8 mouse cellular contexts compared by ENCODE assay signal in genomic region chr9:107566041-107566709, GRCm38 (mm10). TPM values are rescaled to one million over a fixed set of nuclear protein-coding genes. Genes with fewer than 3 reads are reported as not detected.
DNase-seq lines count a peak whose midpoint lies in the region; ATAC-seq and TF ChIP-seq lines count a peak whose summit lies in the region.

No protein-coding gene starts in this region.

- 0 out of 2 replicates have a peak overlapping the region, but pooled peaks have one; percentile 10 for H3K4me2 ChIP-seq in forebrain, embryonic 13.5 days
- peak overlapping the region; percentile 13 for H3K4me2 ChIP-seq in hindbrain, embryonic 14.5 days (replicated peaks)

- peak overlapping the region; percentile 54; the same call in 1 of the 2 replicates for H3K27ac ChIP-seq in forebrain, embryonic 13.5 days
- no peak overlapping the region for H3K27ac ChIP-seq in hindbrain, embryonic 14.5 days

- intact Hi-C loops in left cerebral cortex, postnatal 4 days (cut with DNase I), result no loop called here

- H3K9me3 ChIP-seq in forebrain, embryonic 13.5 days (replicated peaks), result no peaks in the 10 kb centered on the region
- no peaks in the 10 kb centered on the region for H3K9me3 ChIP-seq in hindbrain, embryonic 14.5 days (ENCODE audit: control insufficient read depth, low read length)

- peaks cover 42% of the 10 kb centered on the region for H3K36me3 ChIP-seq in forebrain, embryonic 13.5 days (ENCODE audit: poor library complexity, severe bottlenecking)
- peaks cover 41% of the 10 kb centered on the region for H3K36me3 ChIP-seq in hindbrain, embryonic 14.5 days (replicated peaks; ENCODE audit: control insufficient read depth, insufficient read depth)

- peak; percentile 81 for TF ChIP-seq CTCF in brain, embryonic 14.5 days (IDR thresholded peaks at IDR 0.05; ENCODE audit: borderline replicate concordance, extremely low read depth, insufficient read depth, insufficient read length)

- ATAC-seq in frontal cortex, adult (ENCODE audit: low TSS enrichment), result no peak
- ATAC-seq in forebrain, embryonic 13.5 days, result no peak
- no peak for ATAC-seq in hindbrain, embryonic 14.5 days (ENCODE audit: low FRiP score)

- H3K4me1 ChIP-seq in forebrain, embryonic 13.5 days, result peaks cover 60% of the 10 kb centered on the region
- H3K4me1 ChIP-seq in hindbrain, embryonic 14.5 days (replicated peaks; ENCODE audit: control insufficient read depth, insufficient read depth, low read length), result peaks cover 31% of the 10 kb centered on the region

- DNase-seq in frontal cortex, postnatal 25 days (ENCODE audit: low spot score in 2 of 2), result peak; percentile 65 to 71
- peak; percentile 75 for DNase-seq in brain, embryonic 14.5 days (ENCODE audit: low read depth)
- peak; percentile 73 for DNase-seq in hindbrain, embryonic 14.5 days (ENCODE audit: low spot score)
- DNase-seq in left cerebral cortex, postnatal 4 days, result peak; percentile 79
- DNase-seq in mesoderm, embryonic 11.5 days (ENCODE audit: low read depth, low spot score), result peak; percentile 76
- peak; percentile 89 to 97 for DNase-seq in spleen, postnatal 4 days (ENCODE audit: low spot score in 2 of 2)

- no peaks in the 10 kb centered on the region for H3K27me3 ChIP-seq in forebrain, embryonic 13.5 days
- H3K27me3 ChIP-seq in hindbrain, embryonic 14.5 days (ENCODE audit: control insufficient read depth, insufficient read depth, low read length), result no peaks in the 10 kb centered on the region

- WGBS in forebrain, embryonic 13.5 days, result 55% methylated on average over 15 of the region's 15 CpGs
- 61% methylated on average over 15 of the region's 15 CpGs for WGBS in hindbrain, embryonic 14.5 days

- no peak for TF ChIP-seq POLR2A in brain, embryonic 14.5 days (IDR thresholded peaks at IDR 0.05; ENCODE audit: borderline replicate concordance, extremely low read depth, insufficient read depth, insufficient read length, poor library complexity, severe bottlenecking)

- H3K4me3 ChIP-seq in forebrain, embryonic 13.5 days, result peak overlapping the region; percentile 1; the same call in 1 of the 2 replicates
- H3K4me3 ChIP-seq in hindbrain, embryonic 14.5 days (replicated peaks; ENCODE audit: low read length), result no peak overlapping the region

- no peak overlapping the region for H3K9ac ChIP-seq in forebrain, embryonic 13.5 days
- H3K9ac ChIP-seq in hindbrain, embryonic 14.5 days, result no peak overlapping the region

RNA-seq across cellular contexts. Expression of gene Hyal2, which starts 1.6 kb away (rescaled TPM):
- 50.6 and 55.4 TPM in 2 replicates for polyA plus RNA-seq in brain, embryonic 14.5 days (2012; rRNA removed)
- polyA plus RNA-seq in forebrain, embryonic 13.5 days (2015; fragmentation: Nextera tagmentation; extraction: Ambion mirVana), result 85.4 and 99.5 TPM in 2 replicates
- 71.7 and 76.6 TPM in 2 replicates for polyA plus RNA-seq in hindbrain, embryonic 14.5 days (2014; fragmentation: Nextera tagmentation; extraction: Ambion mirVana)
- total RNA-seq in left cerebral cortex, postnatal 4 days (2021), result 10 to 100 TPM; 20.8 to 28.4 TPM

RNA-seq across cellular contexts. Expression of gene Tusc2, which starts 3.1 kb away (rescaled TPM):
- 97.6 and 109 TPM in 2 replicates for polyA plus RNA-seq in brain, embryonic 14.5 days (2012; rRNA removed)
- 80.7 and 84.8 TPM in 2 replicates for polyA plus RNA-seq in forebrain, embryonic 13.5 days (2015; fragmentation: Nextera tagmentation; extraction: Ambion mirVana)
- polyA plus RNA-seq in hindbrain, embryonic 14.5 days (2014; fragmentation: Nextera tagmentation; extraction: Ambion mirVana), result 115 and 130 TPM in 2 replicates
- total RNA-seq in left cerebral cortex, postnatal 4 days (2021), result 10 to 100 TPM; 65.4 to 66.9 TPM

RNA-seq across cellular contexts. Expression of gene Hyal1, which starts 10.6 kb away (rescaled TPM):
- polyA plus RNA-seq in brain, embryonic 14.5 days (2012; rRNA removed), result 3.3 and 5.6 TPM in 2 replicates
- 8.4 and 8.5 TPM in 2 replicates for polyA plus RNA-seq in forebrain, embryonic 13.5 days (2015; fragmentation: Nextera tagmentation; extraction: Ambion mirVana)
- polyA plus RNA-seq in hindbrain, embryonic 14.5 days (2014; fragmentation: Nextera tagmentation; extraction: Ambion mirVana), result 3.1 and 4.9 TPM in 2 replicates
- total RNA-seq in left cerebral cortex, postnatal 4 days (2021), result 1 to 10 TPM; 3.8 to 4.1 TPM

RNA-seq across cellular contexts. Expression of gene Naa80, which starts 12.5 kb away (rescaled TPM):
- polyA plus RNA-seq in brain, embryonic 14.5 days (2012; rRNA removed), result 28.8 and 32.4 TPM in 2 replicates
- polyA plus RNA-seq in forebrain, embryonic 13.5 days (2015; fragmentation: Nextera tagmentation; extraction: Ambion mirVana), result 14.5 and 17.9 TPM in 2 replicates
- 14.4 and 16.4 TPM in 2 replicates for polyA plus RNA-seq in hindbrain, embryonic 14.5 days (2014; fragmentation: Nextera tagmentation; extraction: Ambion mirVana)
- total RNA-seq in left cerebral cortex, postnatal 4 days (2021), result 10 to 100 TPM; 11.9 to 13.0 TPM

RNA-seq across cellular contexts. Expression of gene Hyal3, which starts 14.4 kb away (rescaled TPM):
- 1.2 and 1.6 TPM in 2 replicates for polyA plus RNA-seq in brain, embryonic 14.5 days (2012; rRNA removed)
- polyA plus RNA-seq in forebrain, embryonic 13.5 days (2015; fragmentation: Nextera tagmentation; extraction: Ambion mirVana), result 1.1 and 1.5 TPM in 2 replicates
- polyA plus RNA-seq in hindbrain, embryonic 14.5 days (2014; fragmentation: Nextera tagmentation; extraction: Ambion mirVana), result 0.96 and 1.2 TPM in 2 replicates
- total RNA-seq in left cerebral cortex, postnatal 4 days (2021), result 1 to 10 TPM; 1.5 to 2.1 TPM
